Mouse (Mus musculus) intestine, embryonic 15.5 days (tissue): Measurements from ENCODE around the gene Ntf3. TPM values are rescaled to one million over a fixed set of nuclear protein-coding genes. Genes with fewer than 3 reads are reported as not detected.

ENCODE experiments used
- ATAC-seq: fragments of 200-750 bp; cut with Nextera tagmentation; 2 replicates; pipeline ENCODE4 v1.8.0; 2017; ENCODE audit warnings: moderate TSS enrichment, moderate library complexity
- H3K27ac ChIP-seq: fragments of 300-500 bp; sonication (generic); 2 replicates; pipeline ENCODE4 v1.5.1; 2015; ENCODE audit warnings: mild to moderate bottlenecking, inconsistent platforms
- H3K27me3 ChIP-seq: fragments of 300-500 bp; sonication (generic); replicated peaks from 2 replicates; pipeline ENCODE4 v1.6.1; 2015; ENCODE audit warnings: inconsistent platforms
- H3K36me3 ChIP-seq: fragments of 300-500 bp; sonication (generic); 2 replicates; pipeline ENCODE4 v1.6.1; 2015; ENCODE audit warnings: inconsistent platforms
- H3K4me1 ChIP-seq: fragments of 300-500 bp; sonication (generic); replicated peaks from 2 replicates; pipeline ENCODE4 v1.6.1; 2015; ENCODE audit warnings: inconsistent platforms
- H3K4me2 ChIP-seq: fragments of 300-500 bp; sonication (generic); replicated peaks from 2 replicates; pipeline ENCODE4 v1.6.1; 2015; ENCODE audit warnings: mild to moderate bottlenecking, inconsistent platforms
- H3K4me3 ChIP-seq: fragments of 300-500 bp; sonication (generic); replicated peaks from 2 replicates; pipeline ENCODE4 v1.5.1; 2015; ENCODE audit warnings: inconsistent platforms
- H3K9ac ChIP-seq: fragments of 300-500 bp; sonication (generic); 2 replicates; pipeline ENCODE4 v1.6.1; 2015; ENCODE audit warnings: inconsistent platforms
- H3K9me3 ChIP-seq: fragments of 300-500 bp; sonication (generic); 2 replicates; pipeline ENCODE4 v1.6.1; 2016; ENCODE audit warnings: inconsistent platforms
- WGBS: fragments of 180-500 bp; shearing (Covaris S2); methylation state at CpG from one replicate; pipeline ENCODE4 v1.1.7; 2015; 5-methylcytosine and 5-hydroxymethylcytosine counted together
- polyA plus RNA-seq: library from polyadenylated mRNA; unstranded; fragments of >200 nt; fragmentation: Nextera tagmentation; extraction: Ambion mirVana; gene quantifications from 2 replicates; pipeline ENCODE4 v1.2.1, GENCODE M21; 2015

The Ntf3 gene
- polyA plus RNA-seq, 1 experiment from 2014 or later: 7.8 TPM

- Histone ChIP-seq H3K9me3 (no peaks in the 10 kb centered on the region), H3K4me2 (no peak overlapping the region), H3K36me3 (no peaks in the 10 kb centered on the region), H3K27me3 (no peaks in the 10 kb centered on the region), H3K9ac (no peak overlapping the region), H3K27ac (no peak overlapping the region), H3K4me1 (0 out of 2 replicates have a peak, but pooled peaks cover 5% of the 10 kb centered on the region), H3K4me3 (no peak overlapping the region)
- WGBS: 76% methylated on average over 2 of the region's 2 CpGs
- no peak for ATAC-seq
These were observed 13.6 kb downstream of the Ntf3 start for GRCm38 (mm10) chr6:126153154-126153553.

- no peak overlapping the region for H3K4me2 ChIP-seq
- H3K4me1 ChIP-seq: peaks cover 18% of the 10 kb centered on the region
- no peak overlapping the region for H3K4me3 ChIP-seq
- H3K9ac ChIP-seq: no peak overlapping the region
- H3K36me3 ChIP-seq: no peaks in the 10 kb centered on the region
- H3K9me3 ChIP-seq: no peaks in the 10 kb centered on the region
- no peak overlapping the region for H3K27ac ChIP-seq
- no peaks in the 10 kb centered on the region for H3K27me3 ChIP-seq
- ATAC-seq: no peak
- WGBS: 47% methylated on average over 5 of the region's 5 CpGs
These were observed 23.1 kb downstream of the Ntf3 start for GRCm38 (mm10) chr6:126143659-126144058.

GRCm38 (mm10) chr6:126142741-126143140 lies 24.0 kb downstream of the Ntf3 start:
- Histone ChIP-seq H3K9ac (no peak overlapping the region), H3K36me3 (no peaks in the 10 kb centered on the region), H3K4me3 (no peak overlapping the region), H3K9me3 (no peaks in the 10 kb centered on the region), H3K4me1 (peaks cover 18% of the 10 kb centered on the region), H3K4me2 (no peak overlapping the region), H3K27ac (no peak overlapping the region), H3K27me3 (no peaks in the 10 kb centered on the region)
- 32% methylated on average over 3 of the region's 3 CpGs for WGBS
- no peak; the same call in 1 of the 2 replicates for ATAC-seq

GRCm38 (mm10) chr6:126142021-126142554 lies 24.6 kb downstream of the Ntf3 start:
- H3K4me3 ChIP-seq: no peak overlapping the region
- no peaks in the 10 kb centered on the region for H3K27me3 ChIP-seq
- H3K4me2 ChIP-seq: no peak overlapping the region
- peaks cover 18% of the 10 kb centered on the region for H3K4me1 ChIP-seq
- H3K36me3 ChIP-seq: no peaks in the 10 kb centered on the region
- no peak overlapping the region for H3K9ac ChIP-seq
- ATAC-seq: 0 out of 2 replicates have a peak, but pooled peaks have one; percentile 6
- H3K9me3 ChIP-seq: no peaks in the 10 kb centered on the region
- 39% methylated on average over 8 of the region's 8 CpGs for WGBS
- peak overlapping the region; percentile 36; the same call in 1 of the 2 replicates for H3K27ac ChIP-seq

GRCm38 (mm10) chr6:126141472-126141871 lies 25.2 kb downstream of the Ntf3 start:
- Histone ChIP-seq H3K4me1 (peaks cover 18% of the 10 kb centered on the region), H3K9ac (no peak overlapping the region), H3K36me3 (no peaks in the 10 kb centered on the region), H3K9me3 (no peaks in the 10 kb centered on the region), H3K4me3 (no peak overlapping the region), H3K27me3 (no peaks in the 10 kb centered on the region), H3K27ac (peak overlapping the region; percentile 36; the same call in 1 of the 2 replicates), H3K4me2 (peak overlapping the region; percentile 14; the same call in 1 of the 2 replicates)
- 38% methylated on average over 13 of the region's 13 CpGs for WGBS
- ATAC-seq: peak; percentile 86

- no peak overlapping the region for H3K4me3 ChIP-seq
- peak; percentile 17; the same call in 1 of the 2 replicates for ATAC-seq
- H3K27ac ChIP-seq: peak overlapping the region; percentile 17; the same call in 1 of the 2 replicates
- H3K36me3 ChIP-seq: no peaks in the 10 kb centered on the region
- H3K4me1 ChIP-seq: peaks cover 18% of the 10 kb centered on the region
- no peaks in the 10 kb centered on the region for H3K9me3 ChIP-seq
- H3K27me3 ChIP-seq: no peaks in the 10 kb centered on the region
- 52% methylated on average over 6 of the region's 6 CpGs for WGBS
- H3K4me2 ChIP-seq: no peak overlapping the region
- H3K9ac ChIP-seq: no peak overlapping the region
These were observed 25.7 kb downstream of the Ntf3 start for GRCm38 (mm10) chr6:126140961-126141360.

GRCm38 (mm10) chr6:126140416-126140815 lies 26.3 kb downstream of the Ntf3 start:
- H3K4me3 ChIP-seq: no peak overlapping the region
- no peak overlapping the region for H3K9ac ChIP-seq
- no peaks in the 10 kb centered on the region for H3K27me3 ChIP-seq
- no peaks in the 10 kb centered on the region for H3K36me3 ChIP-seq
- no peaks in the 10 kb centered on the region for H3K9me3 ChIP-seq
- ATAC-seq: no peak
- peaks cover 18% of the 10 kb centered on the region for H3K4me1 ChIP-seq
- H3K4me2 ChIP-seq: no peak overlapping the region
- WGBS: 46% methylated on average over 2 of the region's 2 CpGs
- no peak overlapping the region for H3K27ac ChIP-seq

- Histone ChIP-seq H3K36me3 (no peaks in the 10 kb centered on the region), H3K27ac (no peak overlapping the region), H3K9me3 (no peaks in the 10 kb centered on the region), H3K4me3 (no peak overlapping the region), H3K4me1 (no peaks in the 10 kb centered on the region), H3K27me3 (no peaks in the 10 kb centered on the region), H3K4me2 (no peak overlapping the region), H3K9ac (no peak overlapping the region)
- ATAC-seq: no peak
- 56% methylated on average over 19 of the region's 19 CpGs for WGBS
These were observed 32.4 kb downstream of the Ntf3 start for GRCm38 (mm10) chr6:126134155-126134906.

GRCm38 (mm10) chr6:126128238-126128637 lies 38.5 kb downstream of the Ntf3 start:
- WGBS: 46% methylated on average over 7 of the region's 7 CpGs
- H3K4me2 ChIP-seq: no peak overlapping the region
- no peak for ATAC-seq

GRCm38 (mm10) chr6:126118247-126118646 lies 48.5 kb downstream of the Ntf3 start:
- H3K4me3 ChIP-seq: no peak overlapping the region
- no peak overlapping the region for H3K4me2 ChIP-seq
- no peaks in the 10 kb centered on the region for H3K9me3 ChIP-seq
- H3K27ac ChIP-seq: no peak overlapping the region
- no peak for ATAC-seq
- H3K4me1 ChIP-seq: peaks cover 20% of the 10 kb centered on the region
- no peaks in the 10 kb centered on the region for H3K27me3 ChIP-seq
- H3K36me3 ChIP-seq: no peaks in the 10 kb centered on the region
- WGBS: 38% methylated on average over 1 of the region's 1 CpGs
- H3K9ac ChIP-seq: no peak overlapping the region

More at GRCm38 (mm10) chr6:126128238-126128637, 38.5 kb downstream of the Ntf3 start:
- H3K4me3 ChIP-seq: no peak overlapping the region
- no peaks in the 10 kb centered on the region for H3K36me3 ChIP-seq
- no peaks in the 10 kb centered on the region; the same call in 1 of the 2 replicates for H3K4me1 ChIP-seq
- no peaks in the 10 kb centered on the region for H3K9me3 ChIP-seq
- no peaks in the 10 kb centered on the region for H3K27me3 ChIP-seq
- no peak overlapping the region for H3K27ac ChIP-seq
- no peak overlapping the region for H3K9ac ChIP-seq

- H3K4me2 ChIP-seq: no peak overlapping the region
- H3K9ac ChIP-seq: no peak overlapping the region
- no peak overlapping the region for H3K4me3 ChIP-seq
- H3K27me3 ChIP-seq: no peaks in the 10 kb centered on the region
- ATAC-seq: no peak
- H3K4me1 ChIP-seq: peaks cover 20% of the 10 kb centered on the region
- H3K36me3 ChIP-seq: no peaks in the 10 kb centered on the region
- H3K9me3 ChIP-seq: no peaks in the 10 kb centered on the region
- WGBS: 77% methylated on average over 8 of the region's 8 CpGs
- H3K27ac ChIP-seq: no peak overlapping the region
These were observed 49.5 kb downstream of the Ntf3 start for GRCm38 (mm10) chr6:126117191-126117590.

- no peak overlapping the region for H3K9ac ChIP-seq
- WGBS: 53% methylated on average over 10 of the region's 10 CpGs
- no peak overlapping the region for H3K4me2 ChIP-seq
- no peaks in the 10 kb centered on the region for H3K36me3 ChIP-seq
- peak overlapping the region; percentile 75 for H3K27ac ChIP-seq
- no peaks in the 10 kb centered on the region for H3K9me3 ChIP-seq
- ATAC-seq: no peak
- no peak overlapping the region for H3K4me3 ChIP-seq
- H3K4me1 ChIP-seq: peaks cover 20% of the 10 kb centered on the region
- H3K27me3 ChIP-seq: no peaks in the 10 kb centered on the region
These were observed 51.6 kb downstream of the Ntf3 start for GRCm38 (mm10) chr6:126114934-126115633.
